Mouse (Mus musculus) kidney, adult 2 months (tissue): ENCODE data around the gene Mprip. TPM values are rescaled to one million over a fixed set of nuclear protein-coding genes. Genes with fewer than 3 reads are reported as not detected.
A peak's percentile ranks its signal among the peaks of the same experiment; 100 is the strongest.

Source experiments
- DNase-seq: peaks from one replicate; pipeline ENCODE4 v3.0.0; 2021
- H3K27ac ChIP-seq: fragments of 200-500 bp; 2 replicates; pipeline ENCODE4 v1.5.1; 2012; ENCODE audit warnings: low read depth, low read length, control low read depth, inconsistent platforms; ENCODE audit not compliant: insufficient read depth
- H3K27me3 ChIP-seq: fragments of 200-500 bp; replicated peaks from 2 replicates; pipeline ENCODE4 v1.6.1; 2012; ENCODE audit warnings: mild to moderate bottlenecking, moderate library complexity, low read length, inconsistent platforms; ENCODE audit not compliant: control insufficient read depth, insufficient read depth
- H3K36me3 ChIP-seq: fragments of 200-500 bp; 2 replicates; pipeline ENCODE4 v1.6.1; 2012; ENCODE audit warnings: mild to moderate bottlenecking, moderate library complexity, low read length, inconsistent platforms; ENCODE audit not compliant: control insufficient read depth, insufficient read depth
- H3K4me1 ChIP-seq: fragments of 200-500 bp; 2 replicates; pipeline ENCODE4 v1.6.1; 2011; ENCODE audit warnings: low read length; ENCODE audit not compliant: control insufficient read depth, insufficient read depth
- H3K4me3 ChIP-seq: fragments of 200-500 bp; 2 replicates; pipeline ENCODE4 v1.5.1; 2011; ENCODE audit warnings: mild to moderate bottlenecking, low read depth, low read length, control low read depth; ENCODE audit not compliant: insufficient read depth
- CTCF ChIP-seq: fragments of 200-500 bp; conservative IDR thresholded peaks from 2 replicates; pipeline ENCODE4 v1.5.1; 2011; ENCODE audit warnings: low read depth, mild to moderate bottlenecking, control low read depth, low read length, moderate library complexity, mixed read lengths; ENCODE audit not compliant: insufficient read depth, insufficient read length
- POLR2A ChIP-seq: fragments of 200-500 bp; IDR thresholded peaks from one replicate; pipeline ENCODE4 v1.6.1; 2011; ENCODE audit warnings: low read depth, low read length, control low read depth
- WGBS: fragments of 180-500 bp; shearing (Covaris S2); methylation state at CpG from one replicate; pipeline ENCODE4 v1.1.7; 2018; 5-methylcytosine and 5-hydroxymethylcytosine counted together
- polyA plus RNA-seq: library from polyadenylated mRNA; depleted of rRNA; stranded (reverse); fragments of >200 nt; gene quantifications from 2 replicates; pipeline ENCODE4 v1.2.3, GENCODE M21; 2012

The Mprip gene
- polyA plus RNA-seq, 1 experiment: 115 TPM

DNA sequence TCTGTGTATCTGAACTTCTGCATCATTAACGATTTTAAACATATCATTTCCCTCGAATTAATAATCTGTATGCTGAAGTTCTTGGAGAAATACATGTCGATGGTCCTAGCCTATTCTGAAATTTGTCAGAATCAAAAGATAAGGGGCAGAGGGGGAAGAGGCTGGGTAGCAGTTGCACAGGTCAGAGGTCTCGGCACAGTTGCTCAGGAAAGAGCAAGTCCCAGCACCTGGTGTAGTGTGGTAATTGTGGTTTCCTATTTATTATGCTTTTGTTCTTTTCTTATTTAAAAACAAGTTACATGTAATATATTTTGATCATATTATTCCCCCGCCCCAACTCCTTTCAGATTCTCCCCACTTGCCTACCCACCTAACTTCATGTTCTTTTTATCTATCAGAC lies 32.9 kb upstream of the Mprip start:
- TF ChIP-seq POLR2A: no peak
- no peak for TF ChIP-seq CTCF
- Histone ChIP-seq H3K27me3 (no peaks in the 10 kb centered on the region), H3K36me3 (no peaks in the 10 kb centered on the region), H3K4me1 (no peaks in the 10 kb centered on the region), H3K4me3 (no peak overlapping the region), H3K27ac (no peak overlapping the region)
- 79% methylated on average over 5 of the region's 5 CpGs for WGBS
- no peak for DNase-seq

DNA sequence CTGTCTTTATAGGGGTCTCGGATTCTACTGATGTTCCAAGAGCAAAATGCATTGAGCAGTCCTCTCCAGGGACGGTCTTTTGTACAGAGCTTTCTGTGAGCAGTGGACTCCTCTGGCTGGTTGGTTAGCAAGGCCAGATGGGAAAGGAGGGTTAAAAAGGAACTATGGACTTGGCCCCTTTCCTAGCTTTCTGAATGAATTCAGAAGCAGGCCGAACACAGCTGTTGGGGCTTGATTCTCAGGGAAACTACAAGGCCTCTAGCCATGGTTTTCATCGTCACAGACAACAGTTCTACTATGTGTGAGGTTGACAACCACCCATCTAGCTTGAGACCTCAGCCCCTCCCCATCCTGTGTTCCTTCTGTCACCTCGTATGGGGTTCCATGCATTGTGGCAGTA lies 31.2 kb upstream of the Mprip start:
- 69% methylated on average over 5 of the region's 5 CpGs for WGBS
- TF ChIP-seq CTCF (no peak), POLR2A (no peak)
- no peak for DNase-seq
- no peaks in the 10 kb centered on the region for H3K36me3 ChIP-seq
- H3K4me3 ChIP-seq: no peak overlapping the region
- no peak overlapping the region for H3K27ac ChIP-seq
- no peaks in the 10 kb centered on the region for H3K27me3 ChIP-seq
- H3K4me1 ChIP-seq: no peaks in the 10 kb centered on the region

DNA sequence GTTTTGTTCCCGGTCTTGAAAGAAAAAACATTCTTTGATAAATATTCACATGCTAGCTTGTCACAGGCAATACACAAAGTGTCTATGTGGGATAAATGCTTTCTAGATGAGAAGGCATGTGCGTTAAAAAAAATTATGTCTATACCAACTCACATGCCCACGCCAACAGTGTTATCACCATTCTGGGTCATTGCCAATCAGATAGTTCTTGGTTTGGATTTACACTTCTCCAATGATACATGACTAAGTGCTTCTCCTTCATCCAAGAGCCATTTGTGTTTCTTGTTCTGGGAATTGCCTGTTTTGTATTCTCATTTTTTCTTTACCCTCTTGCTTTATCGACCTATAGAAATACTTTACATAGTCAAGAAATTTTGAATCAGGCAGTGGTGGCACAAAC lies 29.1 kb upstream of the Mprip start:
- TF ChIP-seq CTCF (no peak), POLR2A (no peak)
- Histone ChIP-seq H3K27me3 (no peaks in the 10 kb centered on the region), H3K36me3 (no peaks in the 10 kb centered on the region), H3K4me3 (no peak overlapping the region), H3K4me1 (no peaks in the 10 kb centered on the region), H3K27ac (no peak overlapping the region)
- 80% methylated on average over 4 of the region's 4 CpGs for WGBS
- no peak for DNase-seq

DNA sequence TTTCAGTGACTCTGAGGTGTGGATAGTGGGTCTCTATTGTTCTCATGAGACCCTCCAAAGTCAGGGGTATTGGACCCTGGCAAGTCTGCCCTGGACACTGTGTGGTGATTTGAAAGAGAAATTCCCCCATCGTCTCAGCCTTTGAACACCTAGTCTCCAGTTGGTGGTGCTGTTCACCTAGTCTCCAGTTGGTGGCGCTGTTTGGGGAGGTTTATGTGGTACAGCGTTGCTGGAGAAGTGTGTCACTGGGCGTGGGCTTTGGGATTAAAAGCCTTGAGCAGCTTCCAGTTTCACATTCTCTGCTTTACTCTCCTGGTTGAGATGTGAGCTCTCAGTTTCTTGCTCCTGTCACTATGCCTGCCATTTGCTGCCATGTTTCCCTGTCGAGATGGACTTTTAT lies 28.1 kb upstream of the Mprip start:
- DNase-seq: peak; percentile 48
- H3K27me3 ChIP-seq: no peaks in the 10 kb centered on the region
- H3K36me3 ChIP-seq: no peaks in the 10 kb centered on the region
- H3K4me3 ChIP-seq: no peak overlapping the region
- TF ChIP-seq POLR2A (no peak), CTCF (peak; percentile 90)
- no peaks in the 10 kb centered on the region for H3K4me1 ChIP-seq
- H3K27ac ChIP-seq: no peak overlapping the region
- WGBS: 23% methylated on average over 5 of the region's 5 CpGs

DNA sequence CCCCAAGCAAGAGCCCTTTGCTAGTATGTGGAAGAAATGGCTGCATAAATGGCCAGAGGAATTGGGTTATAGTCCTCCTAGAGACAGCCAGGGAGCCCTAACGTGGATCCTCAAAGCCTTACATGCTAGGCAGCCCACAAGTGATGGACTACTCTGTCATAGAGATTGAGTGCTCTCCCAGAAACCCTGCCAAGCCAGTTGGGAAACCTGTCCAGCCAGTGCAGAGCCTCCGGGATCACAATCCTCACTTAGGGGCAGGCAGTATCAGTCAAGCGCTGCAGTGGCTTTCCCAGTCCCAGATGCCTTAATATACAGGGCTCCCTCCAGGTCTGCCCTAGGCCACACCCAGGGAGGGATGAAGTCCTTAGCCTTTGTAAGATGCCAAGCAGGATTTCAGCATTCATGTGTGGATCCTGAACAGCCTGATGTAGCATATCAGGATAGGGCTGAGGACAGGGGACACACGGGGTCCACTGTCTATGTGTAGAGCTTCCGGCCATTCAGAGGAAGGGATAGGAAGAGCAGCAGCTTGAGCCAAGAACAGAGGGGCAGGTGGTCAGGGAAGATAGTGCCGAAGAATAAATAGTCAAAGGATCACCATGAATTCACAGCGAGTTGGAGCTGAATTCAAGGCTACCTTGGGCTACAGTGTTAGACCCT lies 27.0 kb upstream of the Mprip start:
- no peaks in the 10 kb centered on the region for H3K27me3 ChIP-seq
- DNase-seq: no peak
- no peaks in the 10 kb centered on the region for H3K36me3 ChIP-seq
- no peak overlapping the region for H3K27ac ChIP-seq
- no peak overlapping the region for H3K4me3 ChIP-seq
- WGBS: 84% methylated on average over 7 of the region's 7 CpGs
- TF ChIP-seq CTCF: no peak
- no peak for TF ChIP-seq POLR2A
- H3K4me1 ChIP-seq: no peaks in the 10 kb centered on the region

DNA sequence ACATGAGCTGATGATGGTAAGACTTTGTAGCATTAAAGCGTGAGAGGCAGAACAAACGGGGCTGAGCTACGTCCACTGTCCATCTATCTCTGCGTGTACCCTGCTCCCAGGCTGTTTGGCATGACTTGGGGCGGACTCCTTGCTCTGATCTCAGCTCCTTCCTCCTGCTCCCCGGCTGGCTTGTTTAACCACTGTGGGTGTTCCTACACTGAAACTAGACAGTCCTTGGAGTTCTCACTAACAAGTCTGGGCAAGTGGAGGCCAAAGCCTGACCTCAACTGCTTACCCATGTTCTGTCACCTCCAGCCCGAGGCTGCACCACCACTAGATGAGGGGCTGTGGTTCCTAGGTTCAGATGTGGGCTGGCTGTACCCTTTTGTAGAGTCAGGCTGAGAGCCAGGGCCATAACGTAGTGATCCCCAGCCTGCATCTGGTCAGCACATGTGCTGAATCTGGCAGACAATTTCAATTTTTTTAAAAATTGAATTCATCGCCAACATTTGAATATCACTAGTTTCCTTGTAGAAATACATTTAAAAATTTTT lies 25.8 kb upstream of the Mprip start:
- no peaks in the 10 kb centered on the region for H3K27me3 ChIP-seq
- no peaks in the 10 kb centered on the region for H3K4me1 ChIP-seq
- H3K4me3 ChIP-seq: no peak overlapping the region
- WGBS: 89% methylated on average over 9 of the region's 9 CpGs
- no peaks in the 10 kb centered on the region for H3K36me3 ChIP-seq
- H3K27ac ChIP-seq: no peak overlapping the region
- TF ChIP-seq CTCF: no peak
- TF ChIP-seq POLR2A: no peak
- no peak for DNase-seq

DNA sequence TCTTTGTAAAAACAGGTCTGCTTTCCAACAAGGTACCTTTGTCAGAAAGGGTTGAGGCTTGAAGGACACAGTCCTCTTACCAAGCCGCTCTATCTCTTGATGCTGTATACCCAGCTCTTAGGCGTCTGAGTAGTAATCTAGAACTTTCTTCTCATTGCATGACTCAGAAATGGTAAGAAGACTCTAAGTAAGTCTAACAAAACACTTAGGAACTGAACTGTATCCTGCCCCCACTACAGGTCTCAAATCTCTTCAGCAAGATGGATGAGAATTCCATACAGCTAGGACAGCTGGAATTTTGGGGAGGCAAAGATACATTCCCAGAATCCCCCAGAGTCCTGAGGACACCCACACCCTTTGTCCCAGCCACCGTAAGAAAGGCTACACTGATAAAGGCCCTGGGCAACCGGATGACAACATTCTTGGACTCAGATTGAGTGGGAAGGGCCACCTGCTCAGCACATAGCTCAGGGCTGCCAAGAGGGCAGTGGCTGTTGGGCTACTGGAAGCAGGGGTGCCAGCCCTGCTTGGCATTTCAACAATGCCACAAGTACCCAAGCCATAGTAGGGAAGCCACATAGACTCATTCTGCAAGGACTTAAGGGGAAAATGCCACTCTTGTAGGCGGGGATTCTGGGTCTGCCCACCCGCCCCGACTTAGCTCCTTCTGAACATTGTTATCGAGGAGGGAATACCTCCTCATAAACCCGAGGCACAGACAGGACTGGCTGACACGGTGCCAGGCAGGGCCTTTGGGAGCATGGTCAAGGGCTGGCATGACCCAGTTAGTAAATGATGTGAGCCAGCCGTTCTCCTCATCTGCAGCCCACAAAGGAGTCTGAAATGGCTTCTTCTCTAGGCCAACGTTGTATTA lies 25.0 kb upstream of the Mprip start:
- Histone ChIP-seq H3K4me1 (no peaks in the 10 kb centered on the region), H3K4me3 (no peak overlapping the region), H3K36me3 (no peaks in the 10 kb centered on the region), H3K27ac (no peak overlapping the region), H3K27me3 (no peaks in the 10 kb centered on the region)
- 78% methylated on average over 12 of the region's 12 CpGs for WGBS
- no peak for DNase-seq
- TF ChIP-seq CTCF (no peak), POLR2A (no peak)
